ENCODE assay signal across 33 mouse cellular contexts in the genomic region with DNA sequence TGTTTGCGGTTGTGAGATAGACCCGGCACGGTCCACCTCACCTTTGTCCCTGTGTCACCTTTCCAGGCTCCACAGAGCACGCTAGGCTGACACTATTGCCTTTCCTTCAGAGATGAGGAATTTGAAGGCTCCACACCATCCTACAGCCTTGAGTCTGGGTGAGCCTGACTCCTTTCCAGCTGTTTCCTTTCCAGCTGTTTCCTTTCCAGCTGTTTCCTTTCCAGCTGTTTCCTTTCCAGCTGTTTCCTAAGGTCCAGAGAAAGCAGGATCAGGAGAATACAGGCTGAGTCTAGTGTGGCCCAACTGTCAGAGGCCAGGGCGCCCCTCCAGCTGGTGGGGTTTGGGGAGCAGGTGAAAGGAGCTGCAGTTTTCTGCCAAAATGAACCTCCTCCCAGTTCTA. TPM values are rescaled to one million over a fixed set of nuclear protein-coding genes. Genes with fewer than 3 reads are reported as not detected.
A peak's percentile ranks its signal among the peaks of the same experiment; 100 is the strongest.
DNase-seq lines count a peak whose midpoint lies in the region; ATAC-seq lines count a peak whose summit lies in the region.
"Had no signal": no experiment of that assay in that cellular context is flagged by ENCODE, and none has a peak within 500 bp of the region (broad histone marks: within the 10 kb centered on the region; RNA-seq: fewer than 3 reads in every experiment).

No protein-coding gene starts in this region.

- no peaks in the 10 kb centered on the region for H3K9me3 ChIP-seq in heart, embryonic 12.5 days (replicated peaks)
- H3K9me3 ChIP-seq: embryonic facial prominence, embryonic 15.5 days; forebrain, embryonic 15.5 days; heart, embryonic 15.5 days; hindbrain, embryonic 12.5 days; liver, embryonic 13.5 days; midbrain, embryonic 10.5 days; neural tube, embryonic 15.5 days had no signal

- H3K4me1 ChIP-seq in heart, embryonic 12.5 days (replicated peaks), result no peaks in the 10 kb centered on the region
- H3K4me1 ChIP-seq: embryonic facial prominence, embryonic 15.5 days; heart, embryonic 15.5 days; liver, embryonic 13.5 days; neural tube, embryonic 15.5 days had no signal

- H3K4me3 ChIP-seq in heart, embryonic 12.5 days, result no peak overlapping the region
- H3K4me3 ChIP-seq: embryonic facial prominence, embryonic 15.5 days; forebrain, embryonic 15.5 days; heart, embryonic 15.5 days; hindbrain, embryonic 12.5 days; liver, embryonic 13.5 days; midbrain, embryonic 10.5 days; neural tube, embryonic 15.5 days had no signal

- H3K36me3 ChIP-seq in heart, embryonic 12.5 days, result no peaks in the 10 kb centered on the region
- H3K36me3 ChIP-seq: embryonic facial prominence, embryonic 15.5 days; forebrain, embryonic 15.5 days; heart, embryonic 15.5 days; hindbrain, embryonic 12.5 days; liver, embryonic 13.5 days; midbrain, embryonic 10.5 days; neural tube, embryonic 15.5 days had no signal

- ATAC-seq in heart, embryonic 12.5 days (ENCODE audit: insufficient number of reproducible peaks, low FRiP score), result no peak
- ATAC-seq: forebrain, embryonic 15.5 days; midbrain, embryonic 16.5 days had no signal

- H3K27ac ChIP-seq in heart, embryonic 12.5 days (ENCODE audit: poor library complexity, severe bottlenecking), result no peak overlapping the region
- H3K27ac ChIP-seq: embryonic facial prominence, embryonic 15.5 days; forebrain, embryonic 15.5 days; heart, embryonic 15.5 days; hindbrain, embryonic 12.5 days; liver, embryonic 13.5 days; macrophage; midbrain, embryonic 10.5 days; neural tube, embryonic 15.5 days had no signal

- peaks cover 19% of the 10 kb centered on the region for H3K27me3 ChIP-seq in heart, embryonic 12.5 days (replicated peaks)
- H3K27me3 ChIP-seq: embryonic facial prominence, embryonic 15.5 days; forebrain, embryonic 15.5 days; heart, embryonic 15.5 days; hindbrain, embryonic 12.5 days; liver, embryonic 13.5 days; neural tube, embryonic 15.5 days had no signal

- WGBS in heart, embryonic 12.5 days, result 73% methylated on average over 5 of the region's 5 CpGs

- no peak overlapping the region for H3K4me2 ChIP-seq in heart, embryonic 12.5 days
- H3K4me2 ChIP-seq: embryonic facial prominence, embryonic 15.5 days; forebrain, embryonic 15.5 days; heart, embryonic 15.5 days; hindbrain, embryonic 12.5 days; liver, embryonic 13.5 days; neural tube, embryonic 15.5 days had no signal

- DNase-seq in adrenal gland, postnatal 10 days, result peak; percentile 29
- DNase-seq in adrenal gland, postnatal 4 days (ENCODE audit: low spot score in 2 of 2), result no peak
- DNase-seq in heart, adult 18-20 months, result peak; percentile 57 to 73
- peak; percentile 40 for DNase-seq in lung, postnatal 10 days
- no peak for DNase-seq in lung, postnatal 4 days
- DNase-seq in heart, postnatal 4 days, result peak; percentile 52
- DNase-seq in natural killer cell, adult 2 months (ENCODE audit: low spot score in 2 of 2), result no peak
- DNase-seq: adrenal gland, postnatal 36 days; cerebellum, adult 11 months; cerebellum, adult 9-11 months; kidney, adult 11 months; layer of hippocampus, adult 9-11 months; liver, embryonic 13.5 days; lung, adult 2 months; right cerebral cortex, adult 18-20 months; thymus, adult 18-20 months; thymus, postnatal 36 days had no signal

- H3K9ac ChIP-seq in heart, embryonic 12.5 days, result no peak overlapping the region
- H3K9ac ChIP-seq: embryonic facial prominence, embryonic 15.5 days; forebrain, embryonic 15.5 days; heart, embryonic 15.5 days; hindbrain, embryonic 12.5 days; liver, embryonic 13.5 days; neural tube, embryonic 15.5 days had no signal

RNA-seq across cellular contexts. Expression of a gene that starts 6.8 kb away (rescaled TPM):
- 1 to 10 TPM in 1 of 2 experiments, under 1 TPM in 1; 0.94 to 1.1 TPM for total RNA-seq in adrenal gland, postnatal 10 days (2021)
- total RNA-seq in adrenal gland, postnatal 4 days (2021), result 1 to 10 TPM; 2.1 to 3.4 TPM
- not detected for total RNA-seq in heart, adult 18-20 months (2021)
- polyA plus RNA-seq in heart, embryonic 12.5 days (2016; fragmentation: Nextera tagmentation; extraction: Ambion mirVana), result 0.54 and 1.2 TPM in 2 replicates
- total RNA-seq in heart, postnatal 4 days (2021), result not detected
- total RNA-seq: common myeloid progenitor, adult 5-6 weeks had no signal
- polyA plus RNA-seq: macrophage had no signal

RNA-seq across cellular contexts. Expression of a gene that starts 21.2 kb away (rescaled TPM):
- not detected for total RNA-seq in adrenal gland, postnatal 10 days (2021)
- total RNA-seq in adrenal gland, postnatal 4 days (2021), result 1 to 10 TPM in 1 of 2 experiments, under 1 TPM in 1; 0.11 to 3.7 TPM
- not detected for total RNA-seq in heart, adult 18-20 months (2021)
- polyA plus RNA-seq in heart, embryonic 12.5 days (2016; fragmentation: Nextera tagmentation; extraction: Ambion mirVana), result not detected in 2 replicates
- total RNA-seq in heart, postnatal 4 days (2021), result not detected
- total RNA-seq: adrenal gland, postnatal 36 days; common myeloid progenitor, adult 5-6 weeks; left cerebral cortex, adult 18-20 months; left cerebral cortex, postnatal 36 days had no signal
- polyA plus RNA-seq: forebrain, embryonic 15.5 days; heart, embryonic 15.5 days; large intestine, adult 2 months; limb, embryonic 14.5 days; liver, embryonic 13.5 days; lung, adult 2 months; macrophage; midbrain, embryonic 10.5 days; midbrain, embryonic 16.5 days; neural tube, embryonic 15.5 days; small intestine, adult 2 months; stomach, embryonic 16.5 days had no signal

Comparison
In these comparisons a context has a peak if more than half of its experiments do, and no peak if none do; other contexts are left out.
1. DNase-seq: peak in adrenal gland, postnatal 10 days (single experiment), heart, adult 18-20 months (2 of 2), lung, postnatal 10 days (single experiment) and heart, postnatal 4 days (single experiment); none in adrenal gland, postnatal 4 days (0 of 2), lung, postnatal 4 days (0 of 2) and natural killer cell, adult 2 months (0 of 2).